Mouse (Mus musculus) heart, adult 18-20 months (tissue): ENCODE measurements around the gene D630003M21Rik. TPM values are rescaled to one million over a fixed set of nuclear protein-coding genes. Genes with fewer than 3 reads are reported as not detected.

Experiments
- DNase-seq, 2 experiments: peaks; one replicate each; pipeline ENCODE4 v3.0.0; 2021 to 2022; ENCODE audit warnings: mixed read lengths in 1 of 2
- microRNA-seq, 2 experiments: library from miRNA; unstranded; fragments of <30 nt; microRNA quantifications; one replicate each; pipeline ENCODE4 v1.2.0; 2022
- total RNA-seq, 2 experiments: library from RNA; stranded (reverse); gene quantifications; 2 replicates each; pipeline ENCODE4 v1.2.3; 2021

D630003M21Rik gene
- total RNA-seq, 2 experiments from 2014 or later, result 5.1 to 5.4 TPM

GRCm38 (mm10) chr2:158141271-158141670, 87.8 kb downstream of the D630003M21Rik start:
- DNase-seq, result peak; percentile 54 to 71

GRCm38 (mm10) chr2:158140664-158141063, 88.4 kb downstream of the D630003M21Rik start:
- peak in 1 of 2 experiments; percentile 52 for DNase-seq

- peak; percentile 86 to 93 for DNase-seq
Measured at GRCm38 (mm10) chr2:158139628-158140027, 89.4 kb downstream of the D630003M21Rik start.

DNA sequence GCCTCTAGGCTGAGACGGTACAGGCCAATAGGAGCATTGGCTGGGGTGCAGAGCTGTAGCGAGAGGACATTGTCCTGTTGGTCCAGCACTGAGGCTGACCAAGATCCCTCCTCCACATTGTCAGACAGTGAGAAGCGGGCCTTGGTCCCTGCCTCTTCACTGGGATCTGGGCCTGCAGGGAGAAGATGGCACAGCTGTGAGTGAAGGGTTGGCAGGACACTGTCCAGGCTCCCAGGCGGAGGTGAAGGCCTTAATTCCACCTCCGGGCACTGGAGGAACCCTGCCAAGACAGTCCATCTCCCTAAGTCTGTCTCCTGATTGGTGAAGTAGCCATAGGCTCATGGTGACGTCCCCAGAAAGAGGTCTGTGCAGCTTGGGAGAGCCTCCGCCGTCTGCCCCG, 90.2 kb downstream of the D630003M21Rik start:
- no peak for DNase-seq

DNA sequence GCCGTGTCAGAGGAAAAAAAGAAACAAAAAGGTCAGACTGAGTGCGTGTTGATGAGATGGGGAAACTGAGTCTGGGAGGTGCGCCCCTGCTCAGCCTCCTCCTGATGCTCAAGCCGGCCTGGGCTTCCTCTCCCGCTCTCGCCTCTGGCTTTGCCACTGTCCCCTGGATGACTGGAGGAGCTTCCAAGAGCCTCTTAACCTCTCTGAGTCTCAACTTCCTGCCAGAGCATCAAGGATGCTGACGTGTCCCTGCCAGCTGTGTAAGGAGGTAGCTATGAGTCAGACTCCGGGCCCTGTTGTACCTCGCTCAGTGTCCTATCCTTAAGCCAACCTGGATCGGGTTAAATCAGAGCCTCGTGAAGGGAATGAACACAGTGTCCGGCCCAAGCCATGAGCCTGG, 91.3 kb downstream of the D630003M21Rik start:
- no peak for DNase-seq

GRCm38 (mm10) chr2:158136205-158136604, 92.8 kb downstream of the D630003M21Rik start:
- DNase-seq, result peak; percentile 63 to 79

- DNase-seq, result peak in 1 of 2 experiments; percentile 60
Measured at GRCm38 (mm10) chr2:158133050-158133449, 96.0 kb downstream of the D630003M21Rik start.

Small RNA genes within 50 kb of the gene (microRNA-seq; reads per million reads assigned to microRNA genes)
- 0 to 0.27 reads per million in 2 experiments for gene Mir7685

Other genes with a start within 250 kb of the D630003M21Rik start
- 10 to 100 TPM; 25.8 to 27.1 TPM for gene Tti1, start 200.8 kb downstream of the D630003M21Rik start, total RNA-seq
- 10 to 100 TPM; 26.1 to 33.0 TPM for gene Rprd1b, start 200.7 kb downstream of the D630003M21Rik start, total RNA-seq
- gene Tgm2, start 82.8 kb downstream of the D630003M21Rik start, total RNA-seq, result 100 to 1,000 TPM; 247 to 266 TPM
- not detected for gene Bpi, start 28.9 kb upstream of the D630003M21Rik start, total RNA-seq
- gene Lbp, start 77.3 kb upstream of the D630003M21Rik start, total RNA-seq, result 1 to 10 TPM; 6.2 to 7.0 TPM
- under 1 TPM; 0.15 to 0.26 TPM for gene Snhg11, start 146.4 kb upstream of the D630003M21Rik start, total RNA-seq
- 10 to 100 TPM; 35.0 to 35.8 TPM for gene Ralgapb, start 180.6 kb upstream of the D630003M21Rik start, total RNA-seq